Mouse (Mus musculus) cortical plate, adult 2 months (tissue): ENCODE data around the gene 4933415F23Rik.

Source experiments
- CTCF ChIP-seq: fragments of 200-500 bp; IDR thresholded peaks from 2 replicates; pipeline ENCODE4 v1.5.1; 2011; ENCODE audit warnings: mild to moderate bottlenecking, control low read depth, low read length; ENCODE audit not compliant: insufficient read depth; ENCODE audit errors: extremely low read depth
- POLR2A ChIP-seq: fragments of 200-500 bp; IDR thresholded peaks from 2 replicates; pipeline ENCODE4 v1.6.1; 2011; ENCODE audit warnings: mild to moderate bottlenecking, low read length, control low read depth; ENCODE audit not compliant: insufficient read depth; ENCODE audit errors: extremely low read depth

DNA sequence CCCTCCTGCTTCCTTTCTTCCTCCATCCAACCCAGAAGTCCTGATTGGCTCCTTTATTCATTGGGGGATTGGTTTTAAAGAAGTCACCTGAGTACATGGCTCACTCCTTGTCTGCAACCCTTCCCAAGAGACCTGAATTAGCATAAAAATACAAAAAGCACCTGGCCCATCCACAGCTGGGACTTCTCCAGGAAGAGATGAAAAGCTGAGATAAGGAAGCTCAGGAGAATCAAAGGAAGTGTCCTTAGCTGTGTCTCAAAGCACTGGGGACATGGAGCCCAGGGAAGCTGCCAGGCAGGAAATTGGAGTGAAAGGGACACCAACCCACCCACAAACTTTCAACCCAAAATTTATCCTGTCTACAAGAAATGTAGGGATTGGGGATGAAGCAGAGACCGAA, 7.1 kb upstream of the 4933415F23Rik start:
- TF ChIP-seq CTCF (no peak), POLR2A (no peak)
